Mouse (Mus musculus) G1E-ER4 (cell line): ENCODE data around the gene Hsd17b2. TPM values are rescaled to one million over a fixed set of nuclear protein-coding genes. Genes with fewer than 3 reads are reported as not detected.

Experiments
- GATA1 ChIP-seq: IDR thresholded peaks from one replicate; pipeline ENCODE4 v1.8.0; 2012; ENCODE audit warnings: low read length, inconsistent platforms
- polyA plus RNA-seq: library from polyadenylated mRNA; stranded (reverse); fragments of >175 nt; gene quantifications from 2 replicates; pipeline ENCODE4 v1.2.3, GENCODE M21; 2012

The Hsd17b2 gene
- polyA plus RNA-seq, 1 experiment, result not detected

GRCm38 (mm10) chr8:117695636-117696035 is 6.1 kb upstream of the Hsd17b2 start:
- no peak for TF ChIP-seq GATA1

GRCm38 (mm10) chr8:117697248-117697647 is 4.5 kb upstream of the Hsd17b2 start:
- TF ChIP-seq GATA1, result no peak

- TF ChIP-seq GATA1, result no peak
Measured at GRCm38 (mm10) chr8:117700699-117701098, 1.0 kb upstream of the Hsd17b2 start.

- TF ChIP-seq GATA1, result no peak
Measured at GRCm38 (mm10) chr8:117701246-117701645, 458 bp upstream of the Hsd17b2 start.

GRCm38 (mm10) chr8:117702701-117703100 is 997 bp downstream of the Hsd17b2 start:
- no peak for TF ChIP-seq GATA1

GRCm38 (mm10) chr8:117706141-117706540 is 4.4 kb downstream of the Hsd17b2 start:
- no peak for TF ChIP-seq GATA1

GRCm38 (mm10) chr8:117712226-117712625 is 10.5 kb downstream of the Hsd17b2 start:
- TF ChIP-seq GATA1, result no peak

GRCm38 (mm10) chr8:117714604-117715003 is 12.9 kb downstream of the Hsd17b2 start:
- TF ChIP-seq GATA1, result no peak

GRCm38 (mm10) chr8:117715896-117716295 is 14.2 kb downstream of the Hsd17b2 start:
- no peak for TF ChIP-seq GATA1

- TF ChIP-seq GATA1, result no peak
Measured at GRCm38 (mm10) chr8:117718152-117718860, 16.6 kb downstream of the Hsd17b2 start.

GRCm38 (mm10) chr8:117726467-117726866 is 24.8 kb downstream of the Hsd17b2 start:
- TF ChIP-seq GATA1, result no peak

GRCm38 (mm10) chr8:117727561-117727960 is 25.9 kb downstream of the Hsd17b2 start:
- no peak for TF ChIP-seq GATA1

- no peak for TF ChIP-seq GATA1
Measured at GRCm38 (mm10) chr8:117728234-117728633, 26.5 kb downstream of the Hsd17b2 start.

GRCm38 (mm10) chr8:117730980-117731379 is 29.3 kb downstream of the Hsd17b2 start:
- TF ChIP-seq GATA1, result no peak

GRCm38 (mm10) chr8:117736657-117737175 is 35.0 kb downstream of the Hsd17b2 start:
- no peak for TF ChIP-seq GATA1

GRCm38 (mm10) chr8:117740387-117740998 is 38.8 kb downstream of the Hsd17b2 start:
- TF ChIP-seq GATA1, result no peak
